Mouse (Mus musculus): ENCODE data around the gene Sarnp. TPM values are rescaled to one million over a fixed set of nuclear protein-coding genes. Genes with fewer than 3 reads are reported as not detected.
"Not testable (repeated sequence)": the region's sequence is repeated elsewhere in the genome, so short reads cannot be mapped to it uniquely, and the experiment has no call there.

Gene Sarnp
- total RNA-seq, 2 experiments from 2014 or later: 245 to 268 TPM

DNA sequence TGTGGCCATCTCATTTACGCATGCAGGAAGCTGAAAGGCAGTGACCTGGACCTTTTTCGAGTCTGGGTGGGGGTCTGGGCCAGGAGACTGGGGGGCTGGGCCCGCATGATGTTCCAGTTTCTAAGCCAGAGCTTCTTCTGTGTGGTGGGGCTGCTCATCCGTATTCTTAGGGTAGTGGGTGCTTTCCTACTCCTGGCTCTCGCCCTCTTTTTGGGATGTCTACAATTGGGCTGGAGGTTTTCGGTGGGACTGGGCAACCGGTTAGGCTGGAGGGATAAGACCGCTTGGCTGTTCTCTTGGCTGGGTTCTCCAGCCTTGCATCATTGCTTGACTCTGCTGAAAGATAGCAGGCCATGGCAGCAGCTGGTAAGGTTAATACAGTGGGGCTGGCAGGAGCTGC is 10.1 kb upstream of the Sarnp start:
- ATAC-seq (replicated peaks; ENCODE audit: poor library complexity): no peak

- no peak for ATAC-seq (replicated peaks; ENCODE audit: poor library complexity)
These were observed 3.1 kb downstream of the Sarnp start for GRCm38 (mm10) chr10:128820217-128820616.

- ATAC-seq (replicated peaks; ENCODE audit: poor library complexity): peak; percentile 93
These were observed 4.4 kb downstream of the Sarnp start, which contains the start of gene Ormdl2 for GRCm38 (mm10) chr10:128821358-128822056. TSS of gene Ormdl2 (minus strand) at chr10:128821645.

DNA sequence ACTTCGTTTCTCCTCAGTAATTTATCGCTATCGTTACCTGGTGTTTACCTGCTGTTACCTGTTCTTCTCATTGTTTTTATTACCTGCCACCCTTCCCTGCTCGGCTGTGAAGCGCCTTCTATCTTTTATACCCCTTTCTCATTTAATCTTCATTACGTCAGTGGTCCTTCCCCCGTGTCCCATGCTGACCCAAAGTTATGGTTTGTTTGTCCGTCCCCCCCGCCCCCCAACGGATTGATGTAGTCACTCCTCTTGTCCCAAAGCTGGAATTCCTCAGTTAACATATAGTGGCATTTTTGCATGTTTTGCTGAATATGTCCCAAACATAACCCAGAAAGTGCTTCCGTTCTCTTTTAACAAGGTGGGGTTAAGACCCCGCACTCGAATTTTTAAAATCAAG is 5.0 kb downstream of the Sarnp start:
- ATAC-seq (replicated peaks; ENCODE audit: poor library complexity): peak; percentile 11; the same call in 1 of the 2 replicates

GRCm38 (mm10) chr10:128823087-128823486 is 6.0 kb downstream of the Sarnp start:
- not testable (repeated sequence) for ATAC-seq (replicated peaks; ENCODE audit: poor library complexity)

GRCm38 (mm10) chr10:128823821-128824220 is 6.7 kb downstream of the Sarnp start:
- ATAC-seq (replicated peaks; ENCODE audit: poor library complexity): no peak

GRCm38 (mm10) chr10:128837400-128837799 is 20.3 kb downstream of the Sarnp start:
- ATAC-seq (replicated peaks; ENCODE audit: poor library complexity): no peak

GRCm38 (mm10) chr10:128839434-128839833 is 22.3 kb downstream of the Sarnp start:
- peak; percentile 61 for ATAC-seq (replicated peaks; ENCODE audit: poor library complexity)

DNA sequence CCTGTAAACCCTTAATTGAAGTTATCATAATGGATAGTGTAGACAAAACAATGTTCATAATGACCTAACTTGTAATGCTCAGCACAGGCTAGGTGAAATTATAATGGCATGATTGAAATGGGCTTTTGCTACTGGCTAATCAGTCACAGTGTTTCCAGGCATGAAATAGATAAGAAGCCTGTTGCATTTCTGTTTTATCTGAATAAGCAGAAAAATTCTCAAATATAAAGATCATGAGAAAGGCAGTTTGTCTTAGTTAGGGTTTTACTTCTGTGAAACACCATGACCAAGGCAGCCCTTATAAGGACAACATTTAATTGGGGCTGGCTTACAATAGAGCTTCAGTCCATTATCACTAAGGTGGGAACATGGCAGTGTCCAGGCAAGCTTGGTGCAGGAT is 23.5 kb downstream of the Sarnp start:
- peak; percentile 53 for ATAC-seq (replicated peaks; ENCODE audit: poor library complexity)

GRCm38 (mm10) chr10:128843260-128843659 is 26.1 kb downstream of the Sarnp start:
- no peak for ATAC-seq (replicated peaks; ENCODE audit: poor library complexity)

DNA sequence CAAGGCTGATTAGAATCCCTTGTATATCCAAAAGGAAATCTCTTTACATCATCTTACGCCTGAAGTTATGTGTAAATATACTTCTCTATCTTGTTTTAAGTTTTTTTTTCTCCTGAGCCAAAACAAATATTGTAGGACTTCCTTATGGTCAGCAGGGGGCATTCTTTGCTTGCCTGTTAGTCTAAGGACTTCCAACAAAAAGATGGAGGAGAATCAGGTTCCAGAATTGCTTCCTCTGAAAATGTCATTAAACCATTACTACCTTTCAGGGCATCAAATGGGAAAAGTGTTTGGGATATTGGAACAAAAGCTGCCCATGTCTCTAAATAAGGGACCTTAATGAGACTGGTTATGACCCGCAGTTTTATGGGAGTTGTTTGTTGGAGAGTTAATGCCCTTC is 28.4 kb downstream of the Sarnp start:
- ATAC-seq (replicated peaks; ENCODE audit: poor library complexity): 0 out of 2 replicates have a peak, but pooled peaks have one; percentile 27

GRCm38 (mm10) chr10:128846664-128847063 is 29.5 kb downstream of the Sarnp start:
- ATAC-seq (replicated peaks; ENCODE audit: poor library complexity): peak; percentile 67

GRCm38 (mm10) chr10:128848426-128848825 is 31.3 kb downstream of the Sarnp start:
- no peak for ATAC-seq (replicated peaks; ENCODE audit: poor library complexity)

- peak; percentile 66 for ATAC-seq (replicated peaks; ENCODE audit: poor library complexity)
These were observed 33.2 kb downstream of the Sarnp start for GRCm38 (mm10) chr10:128850339-128850738.

- ATAC-seq (replicated peaks; ENCODE audit: poor library complexity): no peak
These were observed 44.0 kb downstream of the Sarnp start for GRCm38 (mm10) chr10:128861176-128861575.

DNA sequence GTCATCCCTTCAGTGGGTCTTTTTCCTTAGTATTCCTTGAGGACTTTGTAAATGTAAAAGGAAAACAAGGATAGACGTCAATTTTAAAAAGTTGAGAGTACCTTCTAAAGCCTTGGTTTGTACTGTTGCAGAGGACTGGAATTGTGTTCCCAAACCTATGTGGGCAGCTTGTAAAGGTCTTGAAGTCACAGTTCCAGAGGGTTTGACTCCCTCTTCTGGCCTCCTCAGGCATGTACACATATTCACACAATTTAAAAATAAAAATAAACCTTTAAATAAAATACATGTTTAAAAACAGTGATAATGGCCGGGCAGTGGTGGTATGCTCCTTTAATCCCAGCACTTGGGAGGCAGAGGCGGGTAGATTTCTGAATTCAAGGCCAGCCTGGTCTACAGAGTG is 48.9 kb downstream of the Sarnp start:
- peak; percentile 79 for ATAC-seq (replicated peaks; ENCODE audit: poor library complexity)

DNA sequence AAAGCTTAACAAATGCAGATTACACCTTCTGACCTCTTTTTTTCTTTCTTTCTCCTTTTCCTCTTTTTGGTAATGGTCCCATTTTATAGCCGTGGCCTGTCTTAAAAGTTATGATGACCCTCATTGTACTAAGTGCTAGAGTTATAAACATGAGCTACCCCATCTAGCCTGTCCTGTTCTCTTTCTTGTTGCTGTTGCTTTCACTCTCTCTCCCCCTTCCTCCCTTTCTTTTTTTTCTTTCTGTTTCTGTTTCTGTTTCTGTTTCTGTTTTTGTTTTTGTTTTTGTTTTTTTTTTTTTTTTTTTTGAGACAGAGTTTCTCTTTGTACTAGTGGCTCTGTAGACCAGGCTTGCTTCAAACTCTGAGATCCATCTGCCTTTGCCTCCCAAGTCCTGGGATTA is 49.4 kb downstream of the Sarnp start:
- ATAC-seq (replicated peaks; ENCODE audit: poor library complexity): no peak

GRCm38 (mm10) chr10:128870341-128870740 is 53.2 kb downstream of the Sarnp start:
- no peak for ATAC-seq (replicated peaks; ENCODE audit: poor library complexity)

DNA sequence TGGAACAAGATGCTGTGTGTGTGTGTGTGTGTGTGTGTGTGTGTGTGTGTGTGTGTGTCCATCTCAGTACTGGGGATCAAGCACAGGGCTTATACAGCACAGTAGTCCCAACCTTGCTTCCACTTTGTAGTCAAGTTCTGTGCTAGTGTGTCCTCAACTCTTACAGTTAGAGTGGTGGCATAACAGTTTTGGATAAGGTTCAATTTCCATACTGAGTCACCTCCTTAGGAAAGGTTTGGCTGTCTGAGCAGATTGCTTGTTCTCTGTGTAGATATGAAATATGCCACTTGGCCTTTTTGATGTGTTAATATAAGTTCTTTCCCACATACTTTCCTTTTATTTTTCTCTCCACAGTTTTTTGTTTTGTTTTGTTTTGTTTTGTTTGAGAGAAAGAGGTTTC is 61.2 kb downstream of the Sarnp start:
- no peak for ATAC-seq (replicated peaks; ENCODE audit: poor library complexity)

GRCm38 (mm10) chr10:128878811-128879210 is 61.7 kb downstream of the Sarnp start:
- no peak for ATAC-seq (replicated peaks; ENCODE audit: poor library complexity)

GRCm38 (mm10) chr10:128882067-128882466 is 64.9 kb downstream of the Sarnp start:
- no peak for ATAC-seq (replicated peaks; ENCODE audit: poor library complexity)

- ATAC-seq (replicated peaks; ENCODE audit: poor library complexity): no peak
These were observed 72.1 kb downstream of the Sarnp start for GRCm38 (mm10) chr10:128888941-128889827.

All from megakaryocyte progenitor cell, adult 5-6 weeks (primary cell).